Mouse (Mus musculus) liver (tissue): ENCODE results near the gene Ap3s2.

Experiments
- DNase-seq: peaks from one replicate; pipeline ENCODE4 v3.0.0-alpha.2; 2020; ENCODE audit warnings: mixed read lengths

Ap3s2 gene

DNA sequence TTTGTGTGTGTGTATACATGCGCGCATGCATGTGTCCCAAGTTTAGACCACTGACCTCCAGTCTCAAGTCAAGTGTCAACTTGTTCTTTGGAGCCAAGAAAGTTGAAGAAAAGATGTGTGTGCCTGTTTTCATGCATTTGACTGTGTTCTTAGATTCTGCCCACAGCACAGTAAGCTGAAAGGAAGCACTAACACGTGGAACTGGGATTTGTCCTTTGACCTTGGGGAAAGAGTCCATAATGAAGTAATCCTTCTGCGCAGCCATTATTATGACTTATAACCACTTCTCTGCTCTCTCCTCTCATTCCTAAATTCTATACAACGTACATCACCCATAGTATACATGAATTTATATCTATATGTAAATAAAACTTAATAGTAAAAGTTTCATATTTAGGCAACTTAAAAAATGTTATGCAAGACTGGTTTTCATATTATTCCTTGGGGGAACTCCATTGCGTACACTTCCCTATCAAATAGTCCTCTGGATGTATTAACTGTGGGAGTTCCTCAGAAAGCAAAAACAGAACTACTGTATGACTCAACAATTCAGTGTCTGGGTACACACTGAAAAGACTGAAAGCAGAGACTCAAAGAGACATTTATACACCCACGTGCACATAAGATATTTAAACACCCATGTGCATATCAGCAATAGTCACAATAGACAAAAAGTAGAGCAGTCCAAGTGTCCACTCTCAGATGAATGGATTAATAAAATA lies 36.7 kb downstream of the Ap3s2 start:
- DNase-seq, result no peak

GRCm38 (mm10) chr7:79881901-79882300 lies 38.5 kb downstream of the Ap3s2 start:
- no peak for DNase-seq

GRCm38 (mm10) chr7:79880998-79881397 lies 39.5 kb downstream of the Ap3s2 start:
- no peak for DNase-seq

- DNase-seq, result no peak
Observed at GRCm38 (mm10) chr7:79880033-79880432, 40.4 kb downstream of the Ap3s2 start.

GRCm38 (mm10) chr7:79878455-79879025 lies 41.9 kb downstream of the Ap3s2 start:
- no peak for DNase-seq

DNA sequence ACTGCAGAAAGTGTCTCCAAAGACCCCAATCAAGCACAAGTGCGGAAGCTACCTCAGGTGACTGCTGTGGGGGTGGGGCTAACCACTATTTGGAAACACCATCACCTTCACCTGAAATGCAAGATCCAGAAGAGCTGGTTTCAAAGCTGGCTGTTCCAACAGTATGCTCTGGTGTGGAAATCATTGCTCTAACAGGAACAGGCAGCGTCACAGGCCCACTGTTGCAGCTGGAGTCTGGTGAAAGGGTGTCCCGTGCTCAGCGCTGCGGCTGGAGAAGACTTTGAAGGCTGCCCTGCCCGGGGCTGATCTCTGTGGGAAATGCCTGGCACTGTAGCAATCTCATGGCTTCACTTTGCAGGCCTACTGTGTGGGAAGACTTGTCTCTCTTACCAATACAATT lies 47.0 kb downstream of the Ap3s2 start:
- DNase-seq, result no peak

GRCm38 (mm10) chr7:79871797-79872345 lies 48.6 kb downstream of the Ap3s2 start:
- no peak for DNase-seq

GRCm38 (mm10) chr7:79869072-79869719 lies 51.3 kb downstream of the Ap3s2 start:
- no peak for DNase-seq

DNA sequence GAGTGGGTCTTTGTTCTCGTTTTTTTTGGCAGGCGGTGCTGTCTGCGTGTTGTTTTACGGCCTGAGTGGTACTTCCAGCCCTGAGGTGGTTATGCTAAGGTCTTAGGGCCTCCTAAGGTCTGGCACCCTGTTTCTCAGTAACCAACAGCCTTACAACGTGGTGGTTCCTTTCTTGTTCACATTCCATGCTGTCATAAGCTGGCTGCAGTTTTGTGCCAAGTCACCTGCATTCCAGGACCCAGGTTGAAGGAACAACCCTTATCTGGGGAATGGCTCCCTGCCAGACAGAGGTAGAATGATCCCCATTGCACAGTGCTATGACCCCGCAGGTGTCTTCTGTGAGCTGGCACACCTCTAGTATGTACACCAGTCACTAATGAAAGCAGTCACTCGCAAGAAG lies 52.0 kb downstream of the Ap3s2 start:
- no peak for DNase-seq

GRCm38 (mm10) chr7:79867861-79868260 lies 52.6 kb downstream of the Ap3s2 start:
- no peak for DNase-seq

DNA sequence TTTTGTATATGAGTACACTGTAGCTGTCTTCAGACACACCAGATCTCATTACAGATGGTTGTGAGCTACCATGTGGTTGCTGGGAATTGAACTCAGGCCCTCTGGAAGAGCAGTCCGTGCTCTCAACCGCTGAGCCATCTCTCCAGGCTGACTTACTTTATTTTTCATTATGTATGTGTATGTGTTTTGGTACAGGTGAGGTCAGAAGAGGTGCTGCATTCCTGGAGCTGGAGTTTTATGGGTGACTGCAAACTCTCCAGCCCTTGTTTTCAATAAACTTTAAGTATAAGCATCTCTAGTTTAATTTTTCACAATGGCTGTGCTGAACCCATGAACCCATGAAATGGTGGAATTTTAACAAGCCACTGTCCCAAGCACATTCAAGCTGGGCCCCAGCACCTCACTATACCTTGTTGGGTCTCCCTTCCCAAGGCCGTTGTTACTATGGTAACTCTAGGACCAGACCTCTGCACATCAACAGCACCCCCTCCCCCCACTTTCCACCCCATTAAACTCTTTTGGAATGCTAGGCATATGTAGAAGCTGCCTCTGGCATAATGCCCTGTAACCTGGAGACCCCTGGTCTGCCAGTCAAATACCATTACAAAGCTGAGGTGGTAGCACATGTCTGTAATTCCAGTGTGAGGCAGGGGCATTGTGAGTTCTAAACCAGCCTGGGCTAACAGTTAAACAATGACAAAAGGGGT lies 54.0 kb downstream of the Ap3s2 start:
- no peak for DNase-seq

DNA sequence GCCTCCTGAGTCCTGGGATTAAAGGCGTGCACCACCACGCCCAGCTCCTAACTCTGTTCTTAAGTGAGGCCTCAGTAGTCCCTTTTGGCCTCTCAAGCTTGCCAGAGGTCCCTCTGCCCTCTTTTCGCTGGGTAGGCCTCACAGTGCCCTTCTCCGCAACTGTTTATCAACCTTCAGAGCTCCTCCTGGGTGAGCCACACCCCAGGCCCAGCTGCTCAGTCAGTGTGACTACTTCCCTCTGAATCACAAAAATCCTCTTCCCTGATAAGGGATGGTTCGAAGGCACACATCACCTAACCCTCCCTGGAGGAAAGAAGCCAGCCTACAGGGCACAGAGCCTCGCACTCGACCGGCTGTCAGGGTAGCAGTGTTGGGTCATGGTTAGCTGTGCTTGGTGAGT lies 58.7 kb downstream of the Ap3s2 start:
- DNase-seq, result no peak

- no peak for DNase-seq
Observed at GRCm38 (mm10) chr7:79860811-79861210, 59.6 kb downstream of the Ap3s2 start, which contains the start of gene Anpep. Gene Anpep (minus strand): TSS chr7:79861059.

- DNase-seq, result no peak
Observed at GRCm38 (mm10) chr7:79858956-79859630, 61.4 kb downstream of the Ap3s2 start.

DNA sequence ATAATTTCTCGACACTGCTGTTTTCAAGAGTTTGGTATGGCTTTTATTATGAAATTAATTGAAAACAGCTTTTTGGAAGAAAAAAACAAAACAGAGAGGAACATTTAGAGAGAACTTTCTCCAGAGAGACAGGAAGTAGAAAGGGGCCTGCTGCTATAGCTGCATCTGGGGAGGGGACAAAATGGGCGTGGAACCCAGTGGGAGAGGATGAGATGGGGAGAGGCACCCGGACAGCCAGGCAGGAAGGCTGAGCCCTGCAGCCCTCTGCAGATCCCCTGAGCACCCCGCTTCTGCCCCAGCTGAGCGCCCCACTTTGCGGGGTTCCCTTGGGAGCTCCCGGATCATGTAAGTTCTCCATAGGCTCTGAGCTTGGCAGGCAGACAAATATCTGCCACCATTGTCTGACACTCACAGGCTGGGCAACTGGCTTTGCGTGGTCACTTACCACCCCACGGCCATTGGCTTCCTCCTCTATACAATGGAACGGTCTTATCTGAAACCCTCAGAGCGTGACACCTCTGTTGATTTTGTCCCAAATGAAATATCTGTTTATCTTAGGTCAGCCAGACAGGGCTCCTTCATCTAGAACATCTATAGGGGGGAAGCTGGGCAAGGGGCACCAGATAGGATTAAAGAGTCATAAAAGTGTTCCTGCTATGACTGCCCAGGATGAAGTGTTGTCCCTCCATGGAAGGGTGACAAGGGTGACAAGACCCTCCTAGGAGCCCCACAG lies 62.1 kb downstream of the Ap3s2 start:
- no peak for DNase-seq

- no peak for DNase-seq
Observed at GRCm38 (mm10) chr7:79856305-79856704, 64.1 kb downstream of the Ap3s2 start.

- DNase-seq, result peak; percentile 66
Observed at GRCm38 (mm10) chr7:79847456-79848451, 72.7 kb downstream of the Ap3s2 start.

GRCm38 (mm10) chr7:79846342-79846741 lies 74.1 kb downstream of the Ap3s2 start:
- DNase-seq, result no peak

DNA sequence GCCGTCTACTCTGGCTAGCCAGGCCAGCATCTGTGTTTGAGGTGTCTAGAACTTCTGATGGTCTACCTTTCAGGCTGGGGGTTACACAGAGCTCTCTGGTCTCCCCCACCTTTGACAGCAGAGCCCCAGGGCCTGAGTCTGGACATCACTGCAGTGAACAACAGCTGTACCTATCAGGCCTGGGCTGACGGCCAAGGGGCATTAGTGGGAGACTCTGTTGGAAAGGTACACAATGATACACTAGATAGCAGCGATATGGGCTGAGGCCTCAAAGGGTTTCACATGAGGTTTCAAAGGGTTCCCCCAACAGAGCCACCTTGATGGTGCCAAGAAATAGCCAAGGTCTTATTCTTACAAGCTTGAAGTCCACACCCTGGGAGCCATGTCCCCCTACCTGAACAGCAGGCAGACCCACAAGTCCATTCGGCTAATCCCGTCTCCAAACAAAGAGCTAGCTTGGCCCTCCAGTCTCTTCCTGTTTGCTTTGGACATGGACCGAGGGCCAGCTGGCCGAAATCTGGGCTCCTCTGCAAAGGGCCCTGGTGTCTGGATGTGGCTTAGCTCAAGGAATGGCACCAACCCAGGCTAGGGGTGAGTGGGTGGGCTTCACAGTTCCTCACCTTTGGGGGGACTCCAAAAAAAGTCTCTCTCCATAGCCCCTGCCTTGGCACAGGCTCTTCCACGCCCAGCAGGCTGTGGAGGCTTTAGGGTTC lies 76.2 kb downstream of the Ap3s2 start:
- DNase-seq, result peak; percentile 27

GRCm38 (mm10) chr7:79842163-79842562 lies 78.3 kb downstream of the Ap3s2 start:
- peak; percentile 56 for DNase-seq
